Mouse (Mus musculus): ENCODE data around the gene Tecrl.

Tecrl gene

DNA sequence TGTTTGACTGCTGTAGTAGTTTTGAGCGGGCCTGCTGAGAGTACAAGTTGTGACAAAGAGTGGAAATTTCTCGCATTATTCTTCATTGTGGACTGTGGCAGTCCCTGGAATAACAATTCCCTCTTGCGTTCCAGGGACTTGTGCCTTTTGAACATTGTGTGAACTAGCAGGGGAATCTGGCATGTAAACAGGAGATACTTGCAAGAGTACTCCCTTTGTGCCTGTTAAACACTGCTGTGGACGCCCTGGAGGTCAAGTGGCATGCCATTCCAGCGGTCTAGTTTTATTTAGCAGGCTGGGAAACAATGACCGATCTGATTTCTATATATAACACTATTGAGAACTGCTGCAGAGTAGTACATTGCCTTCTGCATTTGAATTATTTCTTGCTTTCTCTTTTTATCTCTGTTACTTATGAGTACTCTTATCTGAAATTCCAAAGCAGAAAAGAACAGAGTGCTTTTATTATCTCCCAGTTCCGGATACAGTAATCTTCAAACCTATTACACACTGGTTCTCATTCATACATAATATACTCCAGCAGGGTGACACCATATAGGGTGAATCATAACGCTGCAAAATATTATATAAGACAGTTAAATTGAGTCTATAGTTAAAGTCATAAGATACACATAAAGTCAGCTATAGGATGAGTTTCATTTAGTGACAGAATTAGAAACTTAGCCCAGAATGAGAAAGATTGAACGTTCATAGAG lies at the start of gene Tecrl:
Tecrl (minus strand) TSS at position 350 of the 716 bp plus-strand sequence.
- no peak for DNase-seq (ENCODE audit: low spot score)

GRCm38 (mm10) chr5:83385021-83385420 lies 30.0 kb upstream of the Tecrl start:
- DNase-seq (ENCODE audit: low spot score), result no peak

DNA sequence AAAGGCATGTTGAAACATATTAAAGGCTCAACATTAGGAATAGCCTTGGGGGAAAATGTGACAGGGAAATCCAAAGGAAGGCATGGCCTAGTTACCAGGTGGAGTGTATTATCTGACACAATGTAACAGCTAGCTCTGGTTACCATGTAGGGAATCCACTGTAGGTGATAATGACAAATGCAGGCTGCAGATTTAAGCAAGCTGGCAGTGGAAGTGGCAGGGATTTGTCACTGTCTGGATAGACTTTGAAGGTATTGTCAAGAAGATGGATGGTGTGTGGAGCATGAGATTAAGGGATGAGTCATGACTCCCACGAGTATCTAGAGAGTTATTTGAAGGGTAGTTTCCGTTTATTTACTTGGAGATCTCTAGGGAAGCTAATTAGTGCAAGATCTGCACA lies 3.4 kb downstream of the Tecrl start:
- DNase-seq (ENCODE audit: low spot score), result no peak

DNA sequence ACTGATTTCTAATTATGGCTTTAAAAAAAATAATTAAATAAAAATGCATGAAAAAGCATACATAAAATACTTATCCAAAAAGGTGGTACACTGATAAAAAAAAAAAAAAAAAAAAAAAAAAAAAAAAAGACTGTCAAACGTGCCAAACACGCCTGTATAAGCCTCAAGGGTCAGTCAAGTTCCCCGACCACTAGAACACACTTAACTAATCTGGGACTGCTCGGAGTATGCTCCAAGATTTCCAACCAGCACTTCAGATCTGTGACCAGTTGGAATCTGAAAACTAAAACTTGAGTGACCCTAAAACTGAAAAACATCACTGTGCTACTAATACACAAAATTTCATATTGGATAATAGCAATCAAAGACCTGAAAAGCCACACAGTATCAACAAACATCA lies 15.9 kb downstream of the Tecrl start:
- DNase-seq (ENCODE audit: low spot score), result no peak

GRCm38 (mm10) chr5:83267148-83267776 lies 87.7 kb downstream of the Tecrl start:
- no peak for DNase-seq (ENCODE audit: low spot score)

- DNase-seq (ENCODE audit: low spot score), result no peak
These were observed 94.9 kb downstream of the Tecrl start for GRCm38 (mm10) chr5:83260059-83260458.

DNA sequence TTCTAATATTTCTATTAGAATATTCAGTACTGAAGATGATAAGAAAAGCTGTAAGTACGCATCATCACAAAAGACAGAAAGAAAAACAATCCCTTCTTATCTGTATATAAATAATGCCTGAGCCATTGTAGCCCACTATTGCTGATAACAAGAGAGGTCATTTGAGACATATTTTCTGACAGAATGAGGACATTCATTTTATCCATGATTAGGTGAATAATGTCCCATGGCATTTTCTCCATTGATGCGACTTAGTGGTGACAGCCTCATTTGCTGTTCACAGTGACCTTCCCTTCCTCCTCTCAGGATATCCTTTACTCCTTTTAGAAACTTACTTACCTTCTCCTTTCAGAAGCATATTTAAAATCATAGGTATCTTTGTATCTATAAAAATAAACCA lies 100.9 kb downstream of the Tecrl start:
- DNase-seq (ENCODE audit: low spot score), result no peak

DNA sequence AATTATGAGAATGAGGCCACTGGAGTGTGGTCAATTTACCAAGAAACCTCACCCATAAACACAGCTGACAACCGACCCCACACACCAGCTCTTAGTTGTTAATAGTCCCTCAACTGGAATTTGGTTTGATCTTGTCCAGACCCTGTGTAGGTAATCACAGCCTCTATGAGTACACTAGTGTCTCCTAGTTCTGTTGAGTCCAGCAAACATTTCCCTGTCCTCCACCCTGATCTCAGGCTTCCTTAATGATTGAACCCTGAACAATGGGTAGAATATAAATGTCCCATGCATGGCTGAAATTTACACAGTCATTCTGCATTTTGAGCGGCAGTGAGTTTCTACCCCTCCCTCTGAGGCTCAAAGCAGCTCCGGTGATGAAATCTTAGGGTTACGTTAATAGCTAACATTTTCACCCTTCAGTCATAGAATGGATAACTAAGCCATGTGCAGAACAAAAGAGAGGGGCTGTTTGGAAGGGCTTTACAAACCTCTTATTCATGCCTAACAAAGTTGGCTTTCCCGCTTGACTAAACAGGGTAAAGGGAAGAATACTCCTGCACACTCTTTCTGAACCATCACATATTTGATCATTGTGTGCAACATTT lies 116.0 kb downstream of the Tecrl start:
- no peak for DNase-seq (ENCODE audit: low spot score)
